Mouse (Mus musculus) hindbrain, embryonic 11.5 days (tissue): ENCODE data around the gene Mlst8. TPM values are rescaled to one million over a fixed set of nuclear protein-coding genes. Genes with fewer than 3 reads are reported as not detected.
A peak's percentile ranks its signal among the peaks of the same experiment; 100 is the strongest.
"Not testable (repeated sequence)": the region's sequence is repeated elsewhere in the genome, so short reads cannot be mapped to it uniquely, and the experiment has no call there.

Source experiments
- ATAC-seq: fragments of 200-750 bp; cut with Nextera tagmentation; 2 replicates; pipeline ENCODE4 v1.8.0; 2017; ENCODE audit warnings: mild to moderate bottlenecking, moderate TSS enrichment, moderate library complexity; ENCODE audit not compliant: low FRiP score
- DNase-seq: peaks from one replicate; pipeline ENCODE4 v3.0.0-alpha.2; 2015; ENCODE audit warnings: low spot score
- H3K27ac ChIP-seq: fragments of 300-500 bp; sonication (generic); 2 replicates; pipeline ENCODE4 v1.5.1; 2014; ENCODE audit warnings: mild to moderate bottlenecking, low read depth, low read length
- H3K27me3 ChIP-seq: fragments of 300-500 bp; sonication (generic); 2 replicates; pipeline ENCODE4 v1.6.1; 2014; ENCODE audit warnings: mild to moderate bottlenecking, low read length, moderate library complexity, mixed read lengths; ENCODE audit not compliant: control insufficient read depth, insufficient read depth
- H3K36me3 ChIP-seq: fragments of 300-500 bp; sonication (generic); 2 replicates; pipeline ENCODE4 v1.6.1; 2014; ENCODE audit warnings: mild to moderate bottlenecking, low read length, moderate library complexity, mixed read lengths; ENCODE audit not compliant: control insufficient read depth, insufficient read depth
- H3K4me1 ChIP-seq: fragments of 300-500 bp; sonication (generic); replicated peaks from 2 replicates; pipeline ENCODE4 v1.6.1; 2014; ENCODE audit warnings: low read length, mixed read lengths; ENCODE audit not compliant: control insufficient read depth, insufficient read depth
- H3K4me2 ChIP-seq: fragments of 300-500 bp; sonication (generic); replicated peaks from 2 replicates; pipeline ENCODE4 v1.6.1; 2014; ENCODE audit warnings: mild to moderate bottlenecking, low read depth, low read length
- H3K4me3 ChIP-seq: fragments of 300-500 bp; sonication (generic); 2 replicates; pipeline ENCODE4 v1.5.1; 2014; ENCODE audit warnings: low read depth, low read length
- H3K9ac ChIP-seq: fragments of 300-500 bp; sonication (generic); 2 replicates; pipeline ENCODE4 v1.6.1; 2014; ENCODE audit warnings: low read depth, low read length
- H3K9me3 ChIP-seq: fragments of 300-500 bp; sonication (generic); 2 replicates; pipeline ENCODE4 v1.6.1; 2016; ENCODE audit warnings: low read length; ENCODE audit not compliant: control insufficient read depth
- WGBS: fragments of 180-500 bp; shearing (Covaris S2); extraction: QIAGEN DNeasy Blood & Tissue Kit; methylation state at CpG from one replicate; pipeline ENCODE4 v1.1.7; 2014; 5-methylcytosine and 5-hydroxymethylcytosine counted together
- polyA plus RNA-seq: library from polyadenylated mRNA; unstranded; fragments of >200 nt; fragmentation: Nextera tagmentation; extraction: Ambion mirVana; gene quantifications from 2 replicates; pipeline ENCODE4 v1.2.1, GENCODE M21; 2014

The Mlst8 gene
- polyA plus RNA-seq, 1 experiment from 2014 or later: 37.7 TPM

DNA sequence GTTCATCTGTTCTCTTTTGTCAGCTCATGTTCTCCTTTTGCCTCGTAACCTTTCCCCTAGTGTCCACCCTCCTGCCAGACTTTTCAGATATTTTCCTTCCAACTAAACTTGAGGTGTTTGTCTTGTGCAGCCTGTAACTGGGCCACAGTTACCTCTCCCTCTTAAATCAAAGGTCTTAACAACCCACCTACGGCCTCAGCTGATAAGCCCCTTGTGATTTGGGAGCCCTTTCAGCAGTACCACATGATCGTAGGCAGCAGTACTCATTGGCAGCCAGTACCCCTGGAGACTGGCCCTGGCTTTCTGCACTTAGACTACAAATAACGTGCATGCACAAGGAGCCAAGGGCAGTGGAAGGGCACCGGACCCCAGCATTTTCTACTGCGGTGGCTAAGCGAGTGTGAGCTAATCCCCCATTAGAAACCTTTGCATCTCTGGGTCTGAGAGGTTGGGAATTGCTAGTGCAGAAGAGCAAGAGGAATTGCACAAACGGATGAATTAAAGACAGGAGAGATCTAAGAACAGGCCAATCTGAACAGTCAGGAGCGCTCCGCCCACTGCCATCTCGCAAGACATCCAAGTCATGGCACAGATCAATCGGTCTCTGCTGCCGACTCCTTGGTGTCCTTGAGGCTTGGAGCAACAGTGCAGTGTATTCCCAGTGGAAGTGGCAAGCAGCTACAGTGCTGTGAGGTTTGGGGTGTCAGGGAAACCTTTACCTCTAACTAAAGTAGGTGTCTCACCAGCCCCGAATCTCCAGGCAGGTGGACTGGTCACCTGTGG, 49.5 kb downstream of the Mlst8 start:
- Histone ChIP-seq H3K4me1 (no peaks in the 10 kb centered on the region), H3K9me3 (no peaks in the 10 kb centered on the region), H3K4me3 (no peak overlapping the region), H3K9ac (no peak overlapping the region), H3K4me2 (no peak overlapping the region), H3K36me3 (peaks cover 3% of the 10 kb centered on the region; the same call in 1 of the 2 replicates), H3K27ac (no peak overlapping the region), H3K27me3 (no peaks in the 10 kb centered on the region)
- ATAC-seq (no peak), DNase-seq (no peak)
- 90% methylated on average over 14 of the region's 14 CpGs for WGBS

DNA sequence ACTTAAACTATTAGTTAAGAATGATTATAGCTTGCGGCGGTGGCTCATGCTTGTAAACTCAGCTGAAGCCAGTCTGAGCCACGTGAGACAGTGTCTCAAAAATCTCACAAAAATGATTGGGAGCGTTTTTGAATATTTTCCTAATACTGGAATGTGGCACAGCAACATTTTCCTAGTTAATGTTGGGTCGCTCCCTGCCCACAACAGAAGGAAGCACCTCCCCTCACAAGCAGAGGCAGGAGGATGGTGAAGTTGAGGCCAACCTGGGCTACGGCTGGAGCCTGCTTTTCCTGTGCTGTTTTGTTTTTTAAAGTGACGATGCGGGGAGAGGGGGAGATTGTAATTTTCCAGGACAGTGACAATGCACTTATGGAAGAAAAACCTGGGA, 51.7 kb downstream of the Mlst8 start:
- peak overlapping the region; percentile 64 for H3K4me2 ChIP-seq
- peak overlapping the region; percentile 80 for H3K9ac ChIP-seq
- WGBS: 11% methylated on average over 8 of the region's 8 CpGs
- H3K27me3 ChIP-seq: no peaks in the 10 kb centered on the region
- H3K4me3 ChIP-seq: peak overlapping the region; percentile 60
- no peaks in the 10 kb centered on the region for H3K4me1 ChIP-seq
- no peaks in the 10 kb centered on the region for H3K9me3 ChIP-seq
- peaks cover 10% of the 10 kb centered on the region for H3K36me3 ChIP-seq
- H3K27ac ChIP-seq: 0 out of 2 replicates have a peak overlapping the region, but pooled peaks have one; percentile 2
- ATAC-seq (no peak), DNase-seq (peak; percentile 33)

DNA sequence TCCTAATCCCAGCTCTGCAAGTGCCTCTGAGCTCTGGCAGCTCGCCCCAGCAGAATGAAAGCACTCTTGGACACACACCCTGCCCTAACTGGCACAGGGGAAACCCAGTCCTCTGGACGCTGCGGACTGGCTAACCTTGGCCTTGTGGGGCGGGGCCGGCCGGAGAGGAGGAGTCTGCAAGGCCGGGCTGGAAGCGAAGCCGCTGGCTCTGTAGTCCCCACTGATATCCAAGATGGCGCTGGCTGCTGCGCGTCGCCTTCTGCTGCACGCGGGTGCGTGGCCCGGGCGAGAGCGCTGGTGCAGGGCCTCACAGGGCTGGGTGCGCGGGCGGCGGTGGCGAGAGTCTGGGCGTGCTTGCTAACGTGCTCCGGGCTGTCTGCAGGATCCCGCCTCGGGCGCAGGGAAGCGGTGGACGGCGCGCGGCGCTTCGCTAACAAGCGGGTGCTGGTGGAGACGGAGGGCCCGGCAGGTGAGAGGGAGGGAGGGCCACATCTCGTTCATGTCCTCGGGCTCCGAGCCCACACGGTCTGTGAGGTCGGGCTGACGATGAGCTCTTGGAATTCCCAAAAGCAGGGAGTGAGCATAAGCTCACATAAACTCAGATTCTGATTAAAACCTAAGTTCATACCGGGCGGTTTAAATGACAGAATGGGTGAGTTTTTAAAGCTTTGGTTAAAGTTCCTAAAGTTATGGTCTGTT, 52.3 kb downstream of the Mlst8 start, which contains the start of gene Eci1:
Gene Eci1 (plus strand): TSS at position 171 of the 699 bp plus-strand sequence.
- Histone ChIP-seq H3K36me3 (peaks cover 13% of the 10 kb centered on the region), H3K9me3 (no peaks in the 10 kb centered on the region), H3K27ac (peak within 1 kb of the TSS; percentile 76), H3K4me2 (peak within 1 kb of the TSS; percentile 64), H3K27me3 (no peaks in the 10 kb centered on the region), H3K4me1 (no peaks in the 10 kb centered on the region), H3K9ac (peak within 1 kb of the TSS; percentile 80), H3K4me3 (peak within 1 kb of the TSS; percentile 60)
- DNase-seq (peak; percentile 91), ATAC-seq (peak; percentile 98)
- under 1% methylated on average over 47 of the region's 48 CpGs for WGBS

DNA sequence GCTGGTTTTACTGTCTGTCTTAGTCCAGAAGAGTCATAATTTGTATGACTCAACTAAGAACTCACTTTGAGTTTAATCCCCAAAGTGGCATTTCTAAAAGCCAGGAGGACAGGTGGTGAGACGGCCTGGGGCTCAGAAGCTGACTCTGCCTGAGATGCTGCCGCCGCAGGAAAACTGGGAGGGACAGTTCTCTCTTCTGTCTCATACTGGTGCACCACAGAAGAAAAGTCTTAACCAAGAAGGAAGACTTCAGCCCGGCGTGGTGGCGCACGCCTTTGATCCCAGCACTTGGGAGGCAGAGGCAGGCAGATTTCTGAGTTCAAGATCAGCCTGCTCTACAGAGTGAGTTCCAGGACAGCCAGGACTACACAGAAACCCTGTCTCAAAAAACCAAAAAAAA, 53.0 kb downstream of the Mlst8 start:
- 90% methylated on average over 7 of the region's 7 CpGs for WGBS
- no peak overlapping the region for H3K27ac ChIP-seq
- no peak overlapping the region for H3K4me2 ChIP-seq
- H3K36me3 ChIP-seq: peaks cover 20% of the 10 kb centered on the region
- no peaks in the 10 kb centered on the region for H3K9me3 ChIP-seq
- H3K27me3 ChIP-seq: no peaks in the 10 kb centered on the region
- H3K4me3 ChIP-seq: no peak overlapping the region
- ATAC-seq (no peak), DNase-seq (no peak)
- no peak overlapping the region for H3K9ac ChIP-seq
- no peaks in the 10 kb centered on the region for H3K4me1 ChIP-seq

DNA sequence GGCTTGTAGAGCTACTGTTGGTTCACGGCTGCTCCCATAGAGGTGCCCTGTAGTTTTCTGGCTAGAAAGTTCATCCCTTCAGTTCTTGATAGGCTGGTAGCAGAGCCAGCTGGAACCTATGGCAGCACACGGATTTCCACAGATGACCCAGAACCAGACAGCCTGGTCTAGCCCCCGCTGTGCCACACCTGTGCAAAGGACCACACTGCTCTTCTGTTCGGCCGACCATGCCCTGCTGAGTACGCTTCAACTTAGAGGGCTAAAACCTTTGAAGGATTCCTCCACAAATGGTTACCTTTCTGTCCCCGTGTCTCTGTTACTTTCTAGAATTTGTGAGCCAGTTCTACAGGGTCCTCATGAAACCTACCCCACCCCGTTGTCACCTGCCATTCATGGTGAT, 53.6 kb downstream of the Mlst8 start:
- WGBS: 99% methylated on average over 4 of the region's 8 CpGs
- not testable (repeated sequence) for H3K4me2 ChIP-seq, H3K4me3 ChIP-seq, H3K9ac ChIP-seq, H3K27me3 ChIP-seq, DNase-seq, H3K9me3 ChIP-seq, ATAC-seq, H3K27ac ChIP-seq, H3K4me1 ChIP-seq
- peaks cover 21% of the 10 kb centered on the region for H3K36me3 ChIP-seq

DNA sequence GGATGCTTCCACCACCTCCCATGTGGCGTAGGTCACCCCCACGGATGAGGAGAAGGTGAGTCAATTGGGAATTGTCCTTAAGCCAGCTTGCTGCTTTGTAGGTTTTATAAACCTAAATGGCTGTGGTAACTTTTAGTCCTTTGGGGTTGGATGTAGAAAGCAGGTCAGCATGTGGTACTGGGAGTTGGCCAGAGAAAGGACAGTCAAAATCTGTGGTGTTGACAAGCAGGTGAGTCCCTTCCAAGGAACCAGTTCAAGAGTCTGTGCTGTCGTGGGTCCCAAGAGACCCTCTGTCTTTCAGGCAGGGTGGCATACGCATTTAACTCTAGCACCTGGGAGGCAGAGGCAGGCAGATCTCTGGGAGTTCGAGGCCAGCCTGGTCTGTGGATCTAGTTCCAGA, 54.4 kb downstream of the Mlst8 start:
- DNase-seq: no peak
- WGBS: 94% methylated on average over 5 of the region's 5 CpGs

More for the DNA sequence above, 54.4 kb downstream of the Mlst8 start:
- no peak overlapping the region for H3K27ac ChIP-seq
- no peak overlapping the region for H3K4me2 ChIP-seq
- peaks cover 21% of the 10 kb centered on the region for H3K36me3 ChIP-seq
- no peak overlapping the region for H3K4me3 ChIP-seq
- no peaks in the 10 kb centered on the region for H3K9me3 ChIP-seq
- no peak overlapping the region for H3K9ac ChIP-seq
- no peaks in the 10 kb centered on the region for H3K4me1 ChIP-seq
- no peak for ATAC-seq
- no peaks in the 10 kb centered on the region for H3K27me3 ChIP-seq

Other genes starting within 250 kb of the Mlst8 start
- 63.6 and 71.7 TPM in 2 replicates for gene Ccnf, start 227.6 kb downstream of the Mlst8 start, polyA plus RNA-seq
- not detected in 2 replicates for gene Abca17, start 128.0 kb downstream of the Mlst8 start, polyA plus RNA-seq
- 11.8 and 14.1 TPM in 2 replicates for gene Abca3, start 127.1 kb downstream of the Mlst8 start, polyA plus RNA-seq
- 360 and 364 TPM in 2 replicates for gene Rnps1, start 64.5 kb downstream of the Mlst8 start, polyA plus RNA-seq
- gene Eci1, start 52.4 kb downstream of the Mlst8 start, polyA plus RNA-seq: 63.9 and 69.8 TPM in 2 replicates
- 2.6 and 3.2 TPM in 2 replicates for gene Dnase1l2, start 36.0 kb downstream of the Mlst8 start, polyA plus RNA-seq
- gene E4f1, start 8.8 kb downstream of the Mlst8 start, polyA plus RNA-seq: 17.5 and 19.9 TPM in 2 replicates
- gene Pgp, start 8.7 kb downstream of the Mlst8 start, polyA plus RNA-seq: 60.1 and 64.6 TPM in 2 replicates
- 0.86 and 1.8 TPM in 2 replicates for gene Bricd5, start 5.2 kb downstream of the Mlst8 start, polyA plus RNA-seq
- gene Caskin1, start 9.5 kb upstream of the Mlst8 start, polyA plus RNA-seq: 6.4 and 9.2 TPM in 2 replicates
- gene Traf7, start 48.9 kb upstream of the Mlst8 start, polyA plus RNA-seq: 65.8 and 71.1 TPM in 2 replicates
- gene Rab26, start 55.1 kb upstream of the Mlst8 start, polyA plus RNA-seq: 1.8 and 2.8 TPM in 2 replicates
- gene Pkd1, start 70.8 kb upstream of the Mlst8 start, polyA plus RNA-seq: 16.0 and 22.2 TPM in 2 replicates
- gene Tsc2, start 153.6 kb upstream of the Mlst8 start, polyA plus RNA-seq: 46.5 and 53.6 TPM in 2 replicates
- 12.0 and 16.2 TPM in 2 replicates for gene Nthl1, start 153.6 kb upstream of the Mlst8 start, polyA plus RNA-seq
- 36.0 and 36.3 TPM in 2 replicates for gene Slc9a3r2, start 171.2 kb upstream of the Mlst8 start, polyA plus RNA-seq
- not detected in 2 replicates for gene Npw, start 179.4 kb upstream of the Mlst8 start, polyA plus RNA-seq
- gene Zfp598, start 190.6 kb upstream of the Mlst8 start, polyA plus RNA-seq: 24.7 and 24.8 TPM in 2 replicates
- gene Syngr3, start 210.9 kb upstream of the Mlst8 start, polyA plus RNA-seq: 11.9 and 12.1 TPM in 2 replicates
- 44.3 and 47.5 TPM in 2 replicates for gene Gfer, start 217.1 kb upstream of the Mlst8 start, polyA plus RNA-seq
- gene Noxo1, start 217.2 kb upstream of the Mlst8 start, polyA plus RNA-seq: 1.5 and 1.7 TPM in 2 replicates
- 83.7 and 101 TPM in 2 replicates for gene Tbl3, start 228.6 kb upstream of the Mlst8 start, polyA plus RNA-seq
- gene Rnf151, start 239.0 kb upstream of the Mlst8 start, polyA plus RNA-seq: not detected in 2 replicates
- gene Rps2, start 239.0 kb upstream of the Mlst8 start, polyA plus RNA-seq: 1,264 and 1,299 TPM in 2 replicates
- 198 and 223 TPM in 2 replicates for gene Ndufb10, start 245.4 kb upstream of the Mlst8 start, polyA plus RNA-seq
- 0.11 TPM in 1 of 2 replicates, not detected in the other for gene Rpl3l, start 248.7 kb upstream of the Mlst8 start, polyA plus RNA-seq